Mouse (Mus musculus) MEL (cell line): ENCODE results near the gene Npm3.

Source experiments
- CTCF ChIP-seq, 3 experiments: IDR thresholded peaks in 2 of 3; conservative IDR thresholded peaks in 1 of 3; 2 replicates each; pipeline ENCODE4 v1.5.1; 2011 to 2012; ENCODE audit warnings: low read length in 3 of 3, low read depth in 2 of 3, mild to moderate bottlenecking in 2 of 3, improper control_type of control experiment in 1 of 3, inconsistent platforms in 1 of 3, mixed read lengths in 1 of 3, moderate library complexity in 1 of 3; ENCODE audit not compliant: control insufficient read depth in 1 of 3, insufficient read depth in 1 of 3, poor library complexity in 1 of 3, severe bottlenecking in 1 of 3
- E2F4 ChIP-seq: IDR thresholded peaks from 2 replicates; pipeline ENCODE4 v1.6.1; 2011; ENCODE audit warnings: low read depth, low read length, improper control_type of control experiment, borderline replicate concordance
- EP300 ChIP-seq, 2 experiments: IDR thresholded peaks; 2 replicates each; pipeline ENCODE4 v1.6.1; 2011; ENCODE audit warnings: improper control_type of control experiment in 2 of 2, low read length in 2 of 2, low read depth in 1 of 2, mild to moderate bottlenecking in 1 of 2
- ETS1 ChIP-seq: IDR thresholded peaks from 2 replicates; pipeline ENCODE4 v1.6.1; 2012; ENCODE audit warnings: low read depth, mild to moderate bottlenecking, inconsistent platforms, low read length, improper control_type of control experiment, moderate library complexity
- JUND ChIP-seq: IDR thresholded peaks from 2 replicates; pipeline ENCODE4 v1.6.1; 2011; ENCODE audit warnings: low read depth, mild to moderate bottlenecking, improper control_type of control experiment, low read length
- ZMIZ1 ChIP-seq: IDR thresholded peaks from 2 replicates; pipeline ENCODE4 v1.6.1; 2012; ENCODE audit warnings: low read depth, mild to moderate bottlenecking, inconsistent platforms, low read length, improper control_type of control experiment, moderate library complexity

DNA sequence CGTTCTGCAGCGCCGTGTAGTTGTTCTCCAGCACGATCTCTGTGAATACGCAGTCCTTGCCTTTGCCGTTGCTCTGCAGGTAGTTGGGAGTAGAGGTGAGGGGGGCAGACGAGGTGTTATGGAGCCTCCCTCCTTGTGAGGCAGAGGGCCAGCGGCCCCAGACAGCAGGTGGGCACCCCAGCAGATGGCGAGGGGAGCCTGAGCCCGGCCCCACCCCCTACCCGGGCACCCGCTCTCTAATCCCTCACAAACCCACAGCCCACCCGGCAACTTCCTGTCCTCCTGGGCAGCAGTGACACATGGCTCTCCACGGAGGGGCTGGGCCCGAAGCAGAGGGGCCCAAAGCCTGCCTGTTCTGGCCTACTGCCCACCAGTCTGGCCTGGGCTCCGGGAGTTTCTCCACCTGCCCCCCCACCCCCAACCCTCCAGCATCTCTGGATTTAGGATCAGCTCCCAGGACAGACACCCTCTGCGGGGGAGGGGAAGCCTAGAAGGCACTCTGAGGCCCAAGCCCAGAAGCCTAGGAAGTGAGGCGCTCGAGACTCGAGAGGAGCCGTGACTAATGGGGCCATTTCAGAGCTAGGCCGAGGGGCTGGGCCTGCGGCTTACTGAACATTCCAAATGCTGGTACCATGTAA, 12.1 kb downstream of the Npm3 start:
- TF ChIP-seq CTCF (IDR thresholded peaks at IDR 0.05 in 2 of 3, conservative IDR thresholded peaks at IDR 0.05 in 1 of 3; ENCODE audit: control insufficient read depth in 1 of 3, insufficient read depth in 1 of 3, low read depth in 2 of 3, low read length in 3 of 3, poor library complexity in 1 of 3, severe bottlenecking in 1 of 3): no peak
- TF ChIP-seq ZMIZ1: no peak
- no peak for TF ChIP-seq ETS1
- no peak for TF ChIP-seq EP300 (IDR thresholded peaks at IDR 0.05; ENCODE audit: low read depth in 1 of 2, low read length in 2 of 2)
- no peak for TF ChIP-seq E2F4
- TF ChIP-seq JUND: no peak
